12 mouse cellular contexts compared by ENCODE assay signal in genomic region chr9:26518651-26519050, GRCm38 (mm10).
DNase-seq lines count a peak whose midpoint lies in the region; ATAC-seq and TF ChIP-seq lines count a peak whose summit lies in the region.
"Had no signal": no experiment of that assay in that cellular context is flagged by ENCODE, and none has a peak within 500 bp of the region (broad histone marks: within the 10 kb centered on the region; RNA-seq: fewer than 3 reads in every experiment).

No protein-coding gene starts in this region.

- H3K4me2 ChIP-seq in lung, postnatal 0 days (replicated peaks; ENCODE audit: low read depth, low read length) = no peak overlapping the region
- H3K4me2 ChIP-seq: intestine, embryonic 15.5 days had no signal

- H3K79me3 ChIP-seq in C2C12 (ENCODE audit: low read depth) = no peaks in the 10 kb centered on the region

- H3K36me3 ChIP-seq in C2C12 (ENCODE audit: control insufficient read depth, insufficient read depth) = no peaks in the 10 kb centered on the region
- H3K36me3 ChIP-seq in lung, postnatal 0 days (ENCODE audit: insufficient read depth, low read length) = no peaks in the 10 kb centered on the region
- H3K36me3 ChIP-seq: intestine, embryonic 15.5 days had no signal

- no peaks in the 10 kb centered on the region for H3K9me3 ChIP-seq in lung, postnatal 0 days (ENCODE audit: low read length)
- H3K9me3 ChIP-seq: intestine, embryonic 15.5 days had no signal

- intact Hi-C loops in heart, postnatal 36 days (cut with DNase I) = no loop called here
- intact Hi-C loops in left cerebral cortex, adult 2 months (cut with DNase I) = no loop called here

- WGBS in lung, postnatal 0 days = 48% methylated on average over 2 of the region's 2 CpGs

- ATAC-seq in lung, postnatal 0 days = peak; percentile 56
- ATAC-seq: activated CD4-positive, CD25-positive, alpha-beta regulatory T cell, adult 4 months; intestine, embryonic 15.5 days had no signal

- H3K27ac ChIP-seq in lung, postnatal 0 days (ENCODE audit: low read length) = no peak overlapping the region
- H3K27ac ChIP-seq in left cerebral cortex, adult 2 months = no peak overlapping the region
- H3K27ac ChIP-seq: intestine, embryonic 15.5 days had no signal

- H3K9ac ChIP-seq in lung, postnatal 0 days (replicated peaks; ENCODE audit: low read depth) = no peak overlapping the region
- H3K9ac ChIP-seq: intestine, embryonic 15.5 days had no signal

- H3K27me3 ChIP-seq in C2C12 (ENCODE audit: control insufficient read depth, insufficient read depth, insufficient read length) = no peaks in the 10 kb centered on the region
- no peaks in the 10 kb centered on the region for H3K27me3 ChIP-seq in lung, postnatal 0 days (replicated peaks; ENCODE audit: insufficient read depth, low read length)
- H3K27me3 ChIP-seq: intestine, embryonic 15.5 days had no signal

- H3K4me3 ChIP-seq in C2C12 (ENCODE audit: insufficient read depth, poor library complexity, severe bottlenecking) = no peak overlapping the region
- no peak overlapping the region for H3K4me3 ChIP-seq in lung, postnatal 0 days (ENCODE audit: low read depth, low read length)
- H3K4me3 ChIP-seq in left cerebral cortex, adult 2 months = no peak overlapping the region
- H3K4me3 ChIP-seq: intestine, embryonic 15.5 days had no signal

- H3K79me2 ChIP-seq in C2C12 (ENCODE audit: control insufficient read depth, insufficient read depth) = no peaks in the 10 kb centered on the region

- TF ChIP-seq EP300 in lung, postnatal 0 days (IDR thresholded peaks at IDR 0.05) = no peak

- H3K4me1 ChIP-seq in lung, postnatal 0 days (ENCODE audit: insufficient read depth, low read depth, low read length) = no peaks in the 10 kb centered on the region
- H3K4me1 ChIP-seq: intestine, embryonic 15.5 days had no signal

- H3ac ChIP-seq in C2C12 (ENCODE audit: control insufficient read depth, insufficient read length, low read depth) = no peak overlapping the region

- DNase-seq in heart, adult 18-20 months = peak; percentile 23 to 36
- no peak for DNase-seq in heart, postnatal 36 days
- DNase-seq in R1 (ENCODE audit: low read depth, low spot score) = peak; percentile 4
- DNase-seq in lung, postnatal 0 days (ENCODE audit: low spot score) = peak; percentile 32
- DNase-seq in left cerebral cortex, adult 2 months (ENCODE audit: extremely low spot score in 1 of 2, low spot score in 2 of 2) = no peak
- DNase-seq in natural killer cell, adult 2 months (ENCODE audit: low spot score in 2 of 2) = no peak
- DNase-seq: cerebellum, postnatal 36 days; liver; right cerebral cortex, postnatal 25 days had no signal

- TF ChIP-seq CTCF in C2C12 (IDR thresholded peaks at IDR 0.05; ENCODE audit: control insufficient read depth, insufficient read depth, insufficient read length) = no peak
- no peak for TF ChIP-seq CTCF in lung, postnatal 0 days (IDR thresholded peaks at IDR 0.05)
- TF ChIP-seq CTCF in left cerebral cortex, adult 2 months (IDR thresholded peaks at IDR 0.05) = no peak

TF ChIP-seq in C2C12, 6 proteins besides CTCF, POLR2A, EP300 and RAD21:
- no peak for TF ChIP-seq USF1 (IDR thresholded peaks at IDR 0.05; ENCODE audit: low read depth)
- TF ChIP-seq CEBPB (IDR thresholded peaks at IDR 0.05; ENCODE audit: low read depth) = peak; percentile 13
- TF ChIP-seq MYOG (IDR thresholded peaks at IDR 0.05; ENCODE audit: control insufficient read depth, extremely low read depth, insufficient read length) = no peak
- TF ChIP-seq MYOD1 (IDR thresholded peaks at IDR 0.05; ENCODE audit: control insufficient read depth, insufficient read length, low read depth) = peak; percentile 36
- TF ChIP-seq FOSL1 (IDR thresholded peaks at IDR 0.05; ENCODE audit: insufficient read depth, low read length, poor library complexity, severe bottlenecking) = peak; percentile 54
- no peak for TF ChIP-seq MAX (IDR thresholded peaks at IDR 0.05)

Comparison
In these comparisons a context has a peak if more than half of its experiments do, and no peak if none do; other contexts are left out.
1. DNase-seq: peak in heart, adult 18-20 months (2 of 2), R1 (single experiment) and lung, postnatal 0 days (single experiment); none in heart, postnatal 36 days (0 of 2), left cerebral cortex, adult 2 months (0 of 2) and natural killer cell, adult 2 months (0 of 2).